Mouse (Mus musculus) thymus, postnatal 25 days (tissue): Measurements from ENCODE around the gene Mrpl11.
A peak's percentile ranks its signal among the peaks of the same experiment; 100 is the strongest.
"Not testable (repeated sequence)": the region's sequence is repeated elsewhere in the genome, so short reads cannot be mapped to it uniquely, and the experiment has no call there.

Experiments
- DNase-seq: peaks from one replicate; pipeline ENCODE4 v3.0.0; 2022

Mrpl11 gene

DNA sequence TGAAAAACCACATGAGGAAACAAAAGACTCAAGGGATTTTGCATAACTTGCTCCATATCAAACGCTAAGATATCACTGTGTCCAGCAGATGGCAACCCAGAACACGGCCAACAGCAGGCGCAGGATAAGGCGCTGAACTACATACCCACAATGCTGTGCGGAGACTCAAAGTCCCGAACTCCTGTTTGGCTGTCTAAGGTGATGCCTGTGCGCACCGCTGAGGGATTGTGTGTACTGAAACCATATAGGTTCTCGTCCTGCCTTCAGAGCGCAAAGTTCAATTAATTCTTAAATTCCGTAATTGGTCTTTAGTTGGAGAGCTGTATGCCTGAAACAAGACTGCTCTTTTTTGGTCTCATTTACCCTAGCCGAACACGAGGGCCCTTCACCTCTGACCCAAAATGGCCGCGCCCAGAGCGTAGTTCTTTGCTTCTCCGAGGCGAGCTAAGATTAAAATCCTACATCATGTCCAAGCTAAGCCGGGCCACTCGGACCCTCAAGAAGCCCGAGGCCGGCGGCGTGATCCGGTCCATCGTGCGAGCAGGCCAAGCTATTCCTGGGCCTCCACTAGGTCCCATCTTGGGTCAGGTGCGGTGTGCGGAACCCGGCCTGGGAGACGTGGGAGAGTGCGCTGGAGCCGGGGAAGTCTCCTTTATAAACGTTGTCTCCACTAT lies at the start of gene Mrpl11:
Gene Mrpl11, plus strand, starts transcription at position 220 of the 674 bp plus-strand sequence.
- DNase-seq: peak; percentile 87

DNA sequence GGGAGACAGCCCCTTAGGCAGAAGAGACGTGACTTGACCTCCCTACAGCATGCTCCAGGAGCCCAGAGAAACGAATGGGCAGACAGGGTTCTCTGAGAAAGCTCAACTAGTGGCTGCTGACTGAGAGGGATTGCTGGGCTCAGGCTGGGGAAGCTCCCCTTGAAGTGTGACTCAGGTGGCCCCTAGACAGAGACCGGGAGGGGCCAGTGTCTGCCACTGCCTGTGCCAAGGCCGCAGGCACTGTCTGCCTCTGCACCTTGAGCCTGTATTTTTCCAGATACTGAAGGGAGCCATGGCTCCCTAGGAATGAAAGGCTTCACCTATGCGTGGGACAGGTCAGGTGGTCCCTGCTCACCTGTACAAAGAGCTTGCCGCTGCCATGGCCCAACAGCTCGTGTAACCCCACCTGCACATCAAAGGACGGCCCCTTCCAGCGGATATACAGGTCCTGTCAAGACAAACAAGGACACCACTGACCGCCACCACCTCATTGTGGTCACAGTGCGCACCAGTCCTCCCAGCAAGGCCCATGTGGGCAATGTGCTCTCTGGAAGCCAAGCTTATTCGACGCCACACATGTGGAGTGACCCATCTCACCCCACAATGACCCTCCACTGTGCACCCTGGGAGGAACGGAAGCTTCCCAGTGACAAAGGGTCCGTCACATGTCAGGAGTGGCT lies 45.9 kb upstream of the Mrpl11 start:
- no peak for DNase-seq

DNA sequence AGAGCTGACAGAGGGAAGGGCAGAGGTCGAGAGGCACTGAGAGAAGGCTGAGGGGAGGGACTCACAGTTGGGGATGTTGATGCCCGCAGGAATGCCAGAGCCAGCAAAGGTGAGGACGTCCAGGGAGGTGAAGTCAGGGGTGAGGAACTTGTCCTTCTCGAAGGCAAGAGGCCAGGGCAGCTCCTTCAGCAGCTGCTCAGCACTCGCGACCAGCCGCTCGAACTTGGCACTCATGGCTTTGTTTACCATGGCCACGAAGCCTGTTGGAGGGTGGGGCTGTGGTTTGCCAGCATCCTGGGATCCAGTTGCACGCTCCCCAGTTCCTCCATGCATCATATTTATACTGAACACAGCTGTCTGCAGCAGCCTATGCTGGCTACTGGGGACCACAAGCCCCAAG lies 45.1 kb upstream of the Mrpl11 start:
- no peak for DNase-seq

DNA sequence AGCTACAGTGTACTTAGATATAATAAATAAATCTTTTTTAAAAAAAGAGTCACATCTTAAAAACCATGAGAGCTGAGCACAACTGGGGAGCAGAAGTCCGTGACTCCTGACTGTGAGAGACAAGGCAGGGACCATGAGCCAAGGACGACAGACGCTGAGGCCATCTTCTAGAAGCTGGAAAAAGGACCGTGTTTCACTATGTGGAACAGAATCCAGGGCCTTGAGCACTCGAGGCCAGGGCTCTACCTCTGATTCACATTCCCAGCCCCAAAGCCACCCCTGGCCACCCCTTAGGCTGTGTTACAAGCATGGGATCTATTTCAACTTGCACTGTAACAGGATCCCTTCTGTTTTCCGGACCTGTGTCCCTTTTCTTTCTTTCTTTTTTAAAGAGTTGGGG lies 42.3 kb upstream of the Mrpl11 start:
- DNase-seq: no peak

DNA sequence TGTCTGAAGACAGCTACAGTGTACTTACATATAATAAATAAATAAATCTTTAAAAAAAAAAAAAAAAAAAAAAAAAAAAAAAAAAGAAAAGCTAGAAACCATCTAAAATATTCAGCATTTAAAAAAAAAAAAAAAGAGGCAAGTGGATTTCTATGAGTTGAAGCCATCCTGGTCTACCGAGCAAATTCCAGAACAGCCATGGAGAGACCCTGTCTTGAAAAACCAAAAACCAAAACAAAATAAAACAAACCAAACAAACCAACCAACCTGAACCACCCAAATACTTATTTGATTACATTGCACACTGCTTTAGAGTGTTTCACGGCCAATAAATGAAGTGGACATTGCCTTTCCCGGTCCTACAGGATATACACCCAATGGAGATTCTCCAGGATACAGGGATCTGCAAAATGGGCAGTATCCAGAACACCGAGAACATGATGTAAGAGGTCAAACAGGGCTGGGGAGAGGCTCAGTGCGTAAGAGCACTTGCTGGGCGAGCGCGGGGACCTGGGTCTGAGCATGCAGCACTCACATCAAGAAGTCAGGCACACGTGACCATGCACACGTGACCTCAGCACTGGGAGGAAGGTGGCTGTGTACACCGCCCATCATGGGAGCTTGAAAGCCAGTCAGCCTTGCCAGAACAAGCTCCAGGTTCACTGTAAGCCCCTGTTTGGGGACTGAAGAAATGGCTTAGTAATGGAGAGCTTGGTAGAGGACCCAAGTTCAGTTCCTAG lies 36.7 kb upstream of the Mrpl11 start:
- no peak for DNase-seq

DNA sequence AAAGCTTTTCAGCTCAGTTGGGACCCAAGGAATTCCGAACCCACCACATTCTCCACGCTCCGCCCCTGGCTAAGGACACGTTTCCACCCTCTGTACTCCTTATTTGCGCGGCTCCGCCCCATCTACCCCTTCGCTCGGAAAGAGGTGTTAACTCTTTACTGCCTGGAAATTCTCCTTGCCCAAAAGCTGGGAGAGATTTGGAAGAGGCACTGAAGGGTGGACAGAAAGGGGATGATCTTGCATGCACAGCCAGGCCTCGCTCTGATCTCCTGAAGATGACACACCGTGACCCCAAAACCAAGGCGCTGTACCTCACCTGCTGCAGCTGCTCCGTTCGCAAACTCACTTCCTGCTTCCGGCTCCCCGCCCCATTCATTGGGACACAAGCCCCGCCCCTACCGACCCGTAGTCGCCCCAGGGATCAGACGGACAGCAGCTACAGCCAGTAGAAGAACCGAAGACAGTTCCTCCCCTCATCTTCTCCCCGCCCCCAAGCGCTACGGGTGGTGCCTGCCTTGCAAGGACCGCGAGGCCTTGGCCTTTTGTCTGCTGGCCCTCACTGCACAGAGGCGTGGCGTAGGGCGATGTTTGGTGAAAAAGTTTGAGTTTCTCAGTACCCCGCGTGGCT lies 33.9 kb upstream of the Mrpl11 start, which contains the start of gene Dpp3:
Gene Dpp3, minus strand, starts transcription at position 384 of the 628 bp plus-strand sequence.
- peak; percentile 99 for DNase-seq

DNA sequence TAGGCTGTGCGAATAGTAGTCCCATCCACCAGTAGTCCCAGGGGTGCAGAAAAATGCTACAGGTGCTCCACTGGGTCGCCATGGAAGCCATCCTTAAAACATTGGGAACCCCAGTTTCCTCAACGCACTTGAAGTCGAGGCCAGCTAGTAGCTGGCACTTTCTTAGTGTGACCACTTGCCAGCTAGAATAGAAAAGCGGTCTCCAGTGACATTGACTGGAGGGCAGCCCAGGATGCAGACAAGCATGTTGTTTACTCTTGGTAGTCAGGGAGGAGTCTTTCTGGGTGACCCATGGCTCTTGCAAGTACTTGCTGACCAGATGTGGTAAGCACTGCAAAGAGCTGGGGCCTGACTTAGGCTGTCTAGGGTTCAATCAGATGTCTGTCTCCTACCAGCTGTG lies 33.2 kb upstream of the Mrpl11 start:
- DNase-seq: no peak

DNA sequence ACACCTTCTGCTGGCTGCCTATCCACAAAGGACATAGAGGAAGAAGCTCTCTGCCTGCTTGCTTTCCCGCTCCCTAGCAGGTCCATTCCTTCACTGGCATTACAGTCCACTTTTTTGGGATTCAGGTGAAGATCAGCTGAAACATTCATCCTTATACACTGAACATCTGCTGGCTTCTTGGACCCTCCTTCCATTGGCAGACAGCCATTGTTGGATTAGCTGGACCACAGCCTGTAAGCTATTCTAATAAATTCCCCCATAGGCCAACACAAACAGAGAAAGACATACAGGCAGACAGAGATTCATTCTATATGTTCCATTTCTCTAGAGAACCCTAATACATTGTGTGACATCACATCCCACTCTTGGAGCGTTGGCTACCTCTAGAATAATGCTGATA lies 25.1 kb upstream of the Mrpl11 start:
- DNase-seq: no peak

DNA sequence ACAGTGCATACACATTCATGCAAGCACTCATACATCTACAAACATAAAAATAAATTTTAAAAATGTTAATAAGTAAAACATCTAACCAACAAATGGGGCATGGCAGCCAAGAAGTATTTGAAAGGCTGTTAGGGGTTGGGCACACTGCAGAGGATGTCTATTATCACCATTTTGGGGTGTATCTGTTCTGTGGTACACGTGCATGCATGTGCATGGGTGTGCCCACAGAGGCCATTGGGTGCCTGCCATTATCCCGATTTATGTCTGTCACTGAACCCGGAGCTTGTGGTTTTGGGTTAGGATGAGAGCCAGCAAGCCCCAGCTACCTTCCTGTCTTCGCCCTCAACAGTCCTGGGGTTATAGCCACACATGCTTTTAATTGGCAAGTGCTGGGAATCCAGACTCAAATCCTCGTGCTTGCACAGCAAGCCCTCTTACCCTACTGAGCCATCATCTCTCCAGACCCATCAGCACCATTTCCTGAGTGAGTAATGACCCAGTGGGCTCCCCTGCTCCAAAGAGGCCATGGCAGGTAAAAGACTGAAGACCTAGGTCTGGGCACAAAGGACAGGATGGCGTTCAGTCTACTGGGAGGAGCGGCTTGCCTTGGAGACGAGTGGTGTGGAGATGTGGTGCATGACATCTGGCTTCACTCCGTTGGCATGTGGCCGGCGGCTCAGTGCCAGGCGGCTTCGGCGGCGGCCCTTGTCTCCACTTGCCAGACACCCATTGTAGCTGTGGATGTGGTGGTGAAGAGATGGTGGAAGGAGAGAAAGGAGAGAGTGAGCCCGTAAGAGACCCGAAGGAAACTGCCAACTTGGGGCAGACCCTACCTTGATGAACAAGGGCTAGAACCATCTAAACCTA lies 24.3 kb upstream of the Mrpl11 start:
- DNase-seq: no peak

DNA sequence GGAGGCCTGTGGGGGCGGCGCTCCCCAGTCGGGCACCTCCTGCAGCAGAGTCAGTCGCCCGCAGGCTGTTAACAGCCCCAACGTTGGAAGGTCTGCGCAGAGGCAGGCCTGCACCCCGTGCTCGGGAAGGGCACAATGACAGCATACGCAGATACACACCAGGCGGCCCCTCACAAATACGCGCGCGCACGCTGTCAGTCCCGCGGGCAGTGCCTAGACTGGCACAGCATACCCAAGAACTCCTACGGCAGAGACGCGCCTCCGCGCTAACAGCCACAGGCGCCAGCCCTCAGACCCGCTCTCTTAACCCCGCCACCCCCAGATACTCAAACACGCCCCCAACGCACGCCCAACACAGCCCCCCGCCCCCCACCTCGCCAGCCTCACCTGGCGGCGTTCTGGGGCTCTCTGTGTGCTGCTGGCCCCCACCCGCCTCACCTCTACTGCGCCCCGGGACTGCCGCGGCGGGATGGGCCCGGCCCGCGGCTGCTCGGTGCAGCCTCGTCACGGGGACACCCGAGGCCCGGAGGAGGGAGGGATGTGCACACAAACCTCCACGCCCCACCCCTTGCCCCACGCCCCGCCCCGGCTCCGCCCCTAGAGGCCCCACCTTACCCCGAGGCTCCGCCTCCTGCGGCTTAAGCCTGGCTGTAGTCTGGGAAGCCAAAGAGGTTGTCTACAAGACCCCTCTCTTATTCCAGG lies 19.2 kb upstream of the Mrpl11 start, which contains the start of gene Peli3:
Gene Peli3, minus strand, starts transcription at position 577 of the 702 bp plus-strand sequence.
- peak; percentile 84 for DNase-seq

DNA sequence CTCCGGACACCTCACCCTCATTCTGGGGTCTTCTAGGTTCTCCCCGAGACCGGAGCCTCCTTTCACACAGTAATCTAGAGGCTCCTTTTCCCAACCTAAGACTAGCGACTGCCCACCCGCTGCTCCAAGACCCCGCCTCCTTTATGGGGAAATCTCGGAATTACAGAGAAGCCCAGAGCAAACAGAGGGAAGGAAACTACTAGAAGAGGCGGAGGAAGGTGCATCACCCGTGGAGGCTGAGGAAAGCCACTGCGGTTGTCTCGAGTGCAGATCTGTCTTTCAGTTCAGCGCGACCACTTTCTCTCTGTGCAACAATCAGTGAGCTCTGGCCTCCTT lies 18.7 kb upstream of the Mrpl11 start:
- no peak for DNase-seq

DNA sequence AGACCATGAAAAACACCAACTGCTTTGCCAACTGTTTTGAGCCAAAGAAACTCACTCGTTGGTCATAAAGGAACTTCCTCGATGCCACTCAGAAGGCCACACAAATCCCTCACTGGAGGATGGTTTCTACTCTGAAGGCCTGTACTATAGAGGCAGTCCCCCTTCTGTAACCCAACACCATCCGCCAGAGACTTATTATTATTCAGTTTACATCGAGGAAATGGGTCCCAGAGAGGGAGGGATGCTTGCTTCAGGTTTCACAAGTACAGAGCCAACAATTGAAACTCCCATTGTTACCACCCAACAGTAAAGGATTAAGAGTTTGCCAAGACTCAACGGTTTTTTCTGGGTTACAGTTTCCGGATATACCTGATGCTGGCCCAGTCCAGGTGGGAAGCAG lies 16.4 kb upstream of the Mrpl11 start:
- no peak for DNase-seq

DNA sequence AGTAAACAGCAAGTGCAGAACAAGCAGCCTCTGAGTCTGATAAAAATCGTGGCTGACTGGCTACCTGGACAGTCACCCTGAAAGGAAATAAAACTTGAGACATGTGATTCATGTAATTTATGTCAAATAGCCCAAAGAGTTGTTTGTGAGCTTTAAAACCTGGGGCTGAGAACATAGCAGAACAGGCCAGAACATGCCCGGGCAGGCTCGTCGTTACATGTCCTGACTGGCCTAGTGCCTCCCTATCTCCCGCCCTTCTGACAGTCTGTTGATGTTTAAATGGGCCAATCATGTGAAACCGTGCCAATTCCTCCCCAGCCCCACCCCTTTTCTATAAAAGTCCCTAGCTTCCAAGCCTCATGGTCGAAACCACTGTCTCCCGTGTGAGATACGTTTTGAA lies 13.3 kb upstream of the Mrpl11 start:
- DNase-seq: not testable (repeated sequence)

DNA sequence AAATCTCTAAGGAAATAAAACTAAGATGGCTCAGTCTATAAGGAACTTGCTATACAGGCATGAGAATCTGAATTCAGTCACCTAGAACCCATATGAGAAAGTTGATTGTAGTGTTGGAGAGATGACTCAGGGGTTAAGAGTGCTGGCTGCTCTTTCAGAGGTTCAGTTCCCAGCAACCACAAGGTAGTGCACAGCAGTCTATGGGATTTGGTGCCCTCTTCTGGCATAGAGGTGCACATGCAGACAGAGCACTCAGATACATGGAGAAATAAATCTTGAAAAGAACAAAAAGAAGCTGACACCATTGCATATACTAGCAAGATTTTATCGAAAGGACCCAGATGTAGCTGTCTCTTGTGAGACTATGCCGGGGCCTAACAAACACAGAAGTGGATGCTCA lies 6.3 kb downstream of the Mrpl11 start:
- no peak for DNase-seq

DNA sequence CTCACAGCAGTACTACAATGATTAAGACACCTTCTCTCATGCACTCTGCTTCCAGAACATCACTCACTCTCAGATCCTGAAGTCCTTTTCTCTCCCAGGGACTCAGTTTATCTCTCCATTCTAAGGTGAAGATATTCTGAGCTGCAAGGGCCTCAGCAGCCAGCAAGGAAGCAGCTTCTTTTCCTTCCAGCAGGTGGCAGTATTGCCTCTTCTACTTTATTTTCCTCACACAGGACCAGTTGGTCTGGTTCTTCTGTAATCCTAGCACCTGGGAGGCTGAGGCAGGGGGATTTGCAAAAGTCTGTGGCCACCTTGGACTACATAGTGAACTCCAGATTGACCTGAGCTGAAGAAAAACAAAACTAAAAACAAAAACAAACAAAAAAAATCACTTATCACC lies 19.8 kb downstream of the Mrpl11 start:
- peak; percentile 39 for DNase-seq

DNA sequence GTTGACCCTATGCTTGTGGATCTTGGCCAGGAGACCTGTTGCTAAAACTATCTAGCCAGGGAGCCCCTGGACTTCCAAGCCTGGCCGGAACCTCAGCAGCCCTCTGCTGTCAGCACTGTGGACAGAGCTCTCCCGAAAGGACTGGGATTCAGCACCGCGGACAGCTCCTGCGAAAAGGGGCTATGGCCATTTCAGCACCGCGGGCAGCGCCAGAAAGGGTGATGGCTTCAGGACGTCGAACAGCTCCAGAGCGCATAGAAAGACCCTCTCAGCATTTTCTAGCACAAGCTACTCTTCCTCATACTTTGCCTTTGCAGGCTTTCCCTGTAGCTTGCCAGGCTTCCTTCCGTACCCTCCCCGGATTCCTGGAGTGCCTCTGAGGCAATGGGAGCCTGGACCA lies 27.1 kb downstream of the Mrpl11 start:
- peak; percentile 92 for DNase-seq

DNA sequence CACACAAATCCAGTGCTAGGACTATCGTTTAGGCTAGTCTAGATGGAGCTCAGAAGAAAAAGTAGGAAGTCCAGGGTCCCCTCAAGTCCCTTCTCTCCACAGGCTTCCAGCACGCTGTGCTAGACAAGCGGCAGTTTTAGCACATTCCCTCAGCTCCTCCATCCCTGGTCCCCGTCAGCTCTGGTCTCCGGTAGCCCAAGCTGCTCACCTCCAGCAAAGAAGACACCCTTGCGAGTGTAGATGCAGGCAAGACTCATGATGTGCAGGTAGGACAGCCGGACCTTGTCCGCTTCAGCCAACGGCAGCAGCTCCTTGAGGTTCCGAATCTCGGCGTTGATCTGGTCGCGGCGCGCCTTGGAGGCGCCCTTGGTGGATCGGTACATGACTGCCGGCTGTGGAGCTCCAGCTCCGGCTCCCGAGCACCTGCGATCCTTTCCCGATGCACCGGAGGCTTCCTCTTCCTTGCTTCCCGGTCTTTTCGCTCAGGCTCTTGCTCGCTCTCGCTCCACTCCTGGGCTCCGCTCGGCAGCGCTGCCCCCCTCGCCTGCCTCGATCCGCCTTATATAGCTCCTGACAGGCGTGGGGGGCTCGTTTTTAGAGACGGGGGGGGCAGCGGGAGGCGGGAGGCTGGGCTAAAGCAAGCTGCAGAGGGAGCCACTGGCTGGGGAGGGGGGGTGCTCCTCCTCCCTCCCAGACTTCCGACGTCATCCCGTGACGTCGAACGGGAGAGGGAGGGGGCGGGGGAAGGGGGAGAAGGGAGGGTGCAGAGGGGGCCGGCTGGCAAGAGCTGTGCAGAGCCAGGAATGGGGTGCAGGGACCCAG lies 27.7 kb downstream of the Mrpl11 start:
- no peak for DNase-seq

DNA sequence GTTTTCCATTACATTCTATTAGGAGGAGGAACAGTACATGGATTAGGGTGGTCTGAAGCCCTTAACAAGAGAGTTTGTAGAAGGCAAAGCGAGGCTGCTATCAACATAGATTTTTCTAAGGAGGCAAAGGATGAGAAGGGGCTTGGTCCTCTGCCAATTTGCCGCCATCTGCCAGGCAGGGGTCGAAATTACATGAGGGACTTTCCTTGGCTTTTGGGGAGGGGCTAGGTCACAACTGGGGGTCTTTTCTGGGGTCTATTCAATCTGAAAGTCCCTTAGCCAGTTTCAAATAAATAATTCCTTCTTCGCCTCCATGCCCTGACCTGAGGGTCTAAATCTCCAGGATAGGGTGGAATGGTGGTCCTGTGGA lies 28.3 kb downstream of the Mrpl11 start, which contains the start of gene Npas4:
Gene Npas4, minus strand, starts transcription at position 61 of the 370 bp plus-strand sequence.
- no peak for DNase-seq

DNA sequence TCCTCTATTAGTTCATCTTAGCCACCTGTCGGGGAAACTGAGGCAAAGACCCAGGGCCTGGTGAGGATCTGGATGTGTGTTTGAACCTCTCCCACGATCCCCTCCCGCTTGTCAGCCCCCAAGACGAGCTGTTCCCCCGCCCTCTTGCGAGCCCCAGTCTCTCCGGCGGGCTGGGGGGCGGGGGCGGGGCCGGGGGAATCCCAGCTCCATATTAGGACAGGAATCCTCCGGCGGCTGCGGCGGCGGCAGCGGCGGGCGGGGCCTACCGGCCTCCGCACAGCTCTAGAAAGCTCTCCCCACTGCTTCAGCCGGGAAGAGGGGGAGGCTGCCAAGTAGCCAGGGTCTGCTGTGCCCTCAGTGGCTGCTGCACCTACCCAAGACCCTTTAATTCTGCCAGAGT lies 28.8 kb downstream of the Mrpl11 start:
- DNase-seq: no peak

DNA sequence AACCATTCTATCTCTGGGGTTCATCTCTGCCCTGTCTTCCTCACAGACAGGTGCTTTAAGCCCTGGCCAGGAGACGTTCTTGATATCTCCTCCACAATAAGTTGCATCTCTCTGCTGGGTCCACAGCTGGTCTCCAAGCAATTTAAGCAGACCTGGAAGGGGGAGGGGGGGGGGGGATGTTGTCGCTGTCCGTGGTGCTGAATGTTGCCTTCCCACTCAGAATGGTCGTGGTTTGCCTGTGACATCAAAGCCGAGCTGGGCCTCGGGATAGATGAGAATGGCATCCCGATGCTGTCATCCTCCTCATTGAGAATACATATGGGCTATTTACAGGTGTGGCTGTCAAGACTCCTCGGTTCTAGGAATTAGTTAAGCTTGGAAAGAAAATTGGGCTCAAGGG lies 30.4 kb downstream of the Mrpl11 start:
- DNase-seq: no peak

DNA sequence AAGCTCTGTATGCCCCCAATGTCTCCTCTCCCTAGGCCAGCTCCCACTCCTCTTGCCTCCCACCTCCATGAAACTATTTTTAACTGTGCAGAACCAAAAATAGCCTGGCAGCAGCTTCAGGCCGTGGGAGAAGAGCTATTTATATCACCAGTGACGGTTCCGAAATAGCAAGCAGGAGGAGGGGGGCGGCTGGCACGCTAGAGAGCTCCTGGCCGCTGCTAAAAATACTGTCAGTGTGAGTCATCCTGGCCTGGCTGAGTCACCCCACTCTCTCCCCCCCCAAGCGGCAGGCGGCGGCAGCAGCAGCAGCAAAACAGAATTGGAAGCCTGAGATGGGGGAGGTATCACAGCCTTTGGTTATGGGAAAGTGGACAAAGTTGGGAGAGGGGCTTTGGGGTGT lies 31.0 kb downstream of the Mrpl11 start:
- no peak for DNase-seq
